Mouse (Mus musculus): Measurements from ENCODE around the gene Gm11492. TPM values are rescaled to one million over a fixed set of nuclear protein-coding genes. Genes with fewer than 3 reads are reported as not detected.

The Gm11492 gene
- total RNA-seq (2014; rRNA removed) = not detected in 2 replicates
- polyA plus RNA-seq (2015; fragmentation: Nextera tagmentation; extraction: Ambion mirVana) = not detected in 2 replicates

DNA sequence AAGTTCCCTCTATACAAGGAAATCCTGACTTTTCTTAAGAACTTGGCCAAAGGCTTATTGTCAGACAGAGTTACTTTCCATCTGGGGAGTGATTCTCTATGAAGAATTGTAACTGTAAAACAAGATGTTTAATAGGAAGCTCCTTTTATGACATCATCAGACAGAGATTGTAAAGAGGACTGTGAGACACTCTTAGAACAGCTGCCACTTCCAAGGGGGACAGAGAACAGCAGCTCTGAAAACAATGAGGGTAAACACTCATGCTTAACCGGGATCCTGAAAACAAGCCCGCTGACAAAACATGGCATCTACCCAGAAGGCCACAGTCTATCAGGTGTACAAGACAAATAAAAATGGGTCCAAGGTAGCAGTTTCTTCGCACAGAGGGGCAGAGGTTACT lies at the start of gene Gm11492:
Gene Gm11492 (plus strand): TSS at position 153 of the 400 bp plus-strand sequence.
- Histone ChIP-seq H3K36me3 (ENCODE audit: insufficient read depth, low read length) (no peaks in the 10 kb centered on the region), H3K4me2 (ENCODE audit: low read depth, low read length) (no peak within 1 kb of the TSS), H3K4me3 (ENCODE audit: low read length) (no peak within 1 kb of the TSS), H3K27me3 (ENCODE audit: insufficient read depth, low read length) (no peaks in the 10 kb centered on the region), H3K4me1 (ENCODE audit: insufficient read depth, low read length) (no peaks in the 10 kb centered on the region), H3K9ac (replicated peaks; ENCODE audit: low read length) (no peak within 1 kb of the TSS), H3K27ac (no peak within 1 kb of the TSS), H3K9me3 (ENCODE audit: low read length) (no peaks in the 10 kb centered on the region)
- WGBS = 74% methylated on average over 3 of the region's 3 CpGs
- DNase-seq (ENCODE audit: low spot score) = no peak
- no peak for ATAC-seq
- TF ChIP-seq CTCF (IDR thresholded peaks at IDR 0.05; ENCODE audit: low read depth) = no peak

DNA sequence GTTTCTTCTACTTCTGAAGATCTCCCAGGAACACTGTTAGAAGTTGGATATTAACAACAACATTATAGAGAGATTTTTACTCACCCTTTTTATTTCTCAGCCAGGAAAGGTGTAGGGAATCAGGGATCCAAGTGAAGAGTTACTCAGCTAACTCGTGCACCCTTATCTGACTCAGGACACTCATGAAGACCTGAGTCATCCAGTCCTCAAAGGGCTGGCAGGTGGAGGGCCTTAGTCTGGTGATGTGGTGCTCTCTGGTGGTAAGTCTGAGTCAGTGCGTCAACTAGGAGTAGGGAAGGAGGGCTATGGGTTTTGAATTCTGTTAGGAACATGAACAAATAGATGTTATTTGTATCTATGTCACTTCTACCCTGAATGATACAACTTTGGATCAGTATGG lies 47.2 kb upstream of the Gm11492 start:
- Histone ChIP-seq H3K36me3 (ENCODE audit: insufficient read depth, low read length) (no peaks in the 10 kb centered on the region), H3K9me3 (ENCODE audit: low read length) (no peaks in the 10 kb centered on the region), H3K4me3 (ENCODE audit: low read length) (no peak overlapping the region), H3K4me2 (ENCODE audit: low read depth, low read length) (no peak overlapping the region), H3K4me1 (ENCODE audit: insufficient read depth, low read length) (no peaks in the 10 kb centered on the region), H3K27ac (no peak overlapping the region), H3K9ac (replicated peaks; ENCODE audit: low read length) (no peak overlapping the region), H3K27me3 (ENCODE audit: insufficient read depth, low read length) (no peaks in the 10 kb centered on the region)
- WGBS = 8% methylated on average over 2 of the region's 2 CpGs
- no peak for ATAC-seq
- DNase-seq (ENCODE audit: low spot score) = peak; percentile 51
- TF ChIP-seq CTCF (IDR thresholded peaks at IDR 0.05; ENCODE audit: low read depth) = peak; percentile 79

GRCm38 (mm10) chr11:87523466-87523865 lies 43.0 kb upstream of the Gm11492 start:
- Histone ChIP-seq H3K36me3 (ENCODE audit: insufficient read depth, low read length) (no peaks in the 10 kb centered on the region), H3K27me3 (ENCODE audit: insufficient read depth, low read length) (no peaks in the 10 kb centered on the region), H3K4me3 (ENCODE audit: low read length) (no peak overlapping the region), H3K4me2 (ENCODE audit: low read depth, low read length) (no peak overlapping the region), H3K9me3 (ENCODE audit: low read length) (no peaks in the 10 kb centered on the region), H3K9ac (replicated peaks; ENCODE audit: low read length) (no peak overlapping the region), H3K27ac (no peak overlapping the region), H3K4me1 (ENCODE audit: insufficient read depth, low read length) (no peaks in the 10 kb centered on the region)
- 78% methylated on average over 5 of the region's 5 CpGs for WGBS
- DNase-seq (ENCODE audit: low spot score) (no peak), ATAC-seq (no peak)
- no peak for TF ChIP-seq CTCF (IDR thresholded peaks at IDR 0.05; ENCODE audit: low read depth)

DNA sequence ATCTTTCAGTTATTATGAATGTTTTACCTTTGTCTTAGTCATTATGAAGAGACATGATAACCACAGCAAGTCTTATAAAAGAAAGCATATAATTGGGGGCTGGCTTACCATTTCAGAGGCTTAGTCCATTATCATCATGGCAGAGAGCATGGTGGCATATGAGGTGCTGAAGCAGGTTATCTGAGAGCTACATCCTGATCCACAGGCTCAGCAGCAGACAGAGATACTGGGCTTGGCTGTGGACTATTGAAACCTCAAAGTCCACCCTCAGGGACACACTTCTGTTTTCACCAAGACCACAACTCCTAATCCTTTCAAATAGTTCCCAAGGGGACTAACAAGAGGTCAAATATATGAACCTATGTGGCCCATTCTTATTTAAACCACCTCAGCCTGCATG lies 42.5 kb upstream of the Gm11492 start:
- H3K36me3 ChIP-seq (ENCODE audit: insufficient read depth, low read length) = no peaks in the 10 kb centered on the region
- no peak for TF ChIP-seq CTCF (IDR thresholded peaks at IDR 0.05; ENCODE audit: low read depth)
- H3K4me1 ChIP-seq (ENCODE audit: insufficient read depth, low read length) = no peaks in the 10 kb centered on the region
- H3K4me3 ChIP-seq (ENCODE audit: low read length) = no peak overlapping the region
- no peaks in the 10 kb centered on the region for H3K9me3 ChIP-seq (ENCODE audit: low read length)
- no peak overlapping the region for H3K4me2 ChIP-seq (ENCODE audit: low read depth, low read length)
- ATAC-seq (no peak), DNase-seq (ENCODE audit: low spot score) (no peak)
- no peak overlapping the region for H3K9ac ChIP-seq (replicated peaks; ENCODE audit: low read length)
- no peak overlapping the region for H3K27ac ChIP-seq
- no peaks in the 10 kb centered on the region for H3K27me3 ChIP-seq (ENCODE audit: insufficient read depth, low read length)

GRCm38 (mm10) chr11:87524780-87525179 lies 41.7 kb upstream of the Gm11492 start:
- Histone ChIP-seq H3K36me3 (ENCODE audit: insufficient read depth, low read length) (no peaks in the 10 kb centered on the region), H3K27ac (no peak overlapping the region), H3K9ac (replicated peaks; ENCODE audit: low read length) (no peak overlapping the region), H3K4me1 (ENCODE audit: insufficient read depth, low read length) (no peaks in the 10 kb centered on the region), H3K4me2 (ENCODE audit: low read depth, low read length) (no peak overlapping the region), H3K4me3 (ENCODE audit: low read length) (no peak overlapping the region), H3K27me3 (ENCODE audit: insufficient read depth, low read length) (no peaks in the 10 kb centered on the region), H3K9me3 (ENCODE audit: low read length) (no peaks in the 10 kb centered on the region)
- DNase-seq (ENCODE audit: low spot score) (no peak), ATAC-seq (no peak)
- TF ChIP-seq CTCF (IDR thresholded peaks at IDR 0.05; ENCODE audit: low read depth) = no peak

GRCm38 (mm10) chr11:87527364-87527763 lies 39.1 kb upstream of the Gm11492 start:
- H3K27me3 ChIP-seq (ENCODE audit: insufficient read depth, low read length) = no peaks in the 10 kb centered on the region
- no peak for ATAC-seq
- no peaks in the 10 kb centered on the region for H3K36me3 ChIP-seq (ENCODE audit: insufficient read depth, low read length)
- WGBS = 82% methylated on average over 3 of the region's 3 CpGs
- H3K4me2 ChIP-seq (ENCODE audit: low read depth, low read length) = no peak overlapping the region
- H3K4me1 ChIP-seq (ENCODE audit: insufficient read depth, low read length) = no peaks in the 10 kb centered on the region
- no peak overlapping the region for H3K4me3 ChIP-seq (ENCODE audit: low read length)
- no peaks in the 10 kb centered on the region for H3K9me3 ChIP-seq (ENCODE audit: low read length)
- no peak for TF ChIP-seq CTCF (IDR thresholded peaks at IDR 0.05; ENCODE audit: low read depth)
- H3K27ac ChIP-seq = no peak overlapping the region
- no peak for DNase-seq (ENCODE audit: low spot score)
- H3K9ac ChIP-seq (replicated peaks; ENCODE audit: low read length) = no peak overlapping the region

DNA sequence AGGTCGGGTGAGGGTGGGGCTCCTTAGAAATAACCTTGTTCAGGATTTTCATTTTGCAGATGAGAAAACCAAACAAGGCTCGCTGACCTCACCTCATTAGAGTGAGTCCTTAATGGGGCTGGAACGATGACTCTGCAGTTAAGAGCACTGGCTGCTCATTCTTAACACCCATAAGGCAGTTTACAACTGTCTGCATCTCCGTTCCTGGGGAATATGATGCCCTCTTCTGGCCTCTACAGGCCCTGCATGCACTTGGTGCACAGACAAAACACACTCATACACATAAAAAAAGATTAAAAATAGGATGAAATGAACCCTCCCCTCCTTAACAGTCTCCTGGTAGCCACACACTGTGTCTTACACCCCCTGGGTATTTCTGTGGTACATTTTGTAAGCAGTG lies 38.5 kb upstream of the Gm11492 start:
- Histone ChIP-seq H3K4me2 (ENCODE audit: low read depth, low read length) (no peak overlapping the region), H3K9ac (replicated peaks; ENCODE audit: low read length) (no peak overlapping the region), H3K9me3 (ENCODE audit: low read length) (no peaks in the 10 kb centered on the region), H3K36me3 (ENCODE audit: insufficient read depth, low read length) (no peaks in the 10 kb centered on the region), H3K27ac (no peak overlapping the region), H3K4me1 (ENCODE audit: insufficient read depth, low read length) (no peaks in the 10 kb centered on the region), H3K4me3 (ENCODE audit: low read length) (no peak overlapping the region), H3K27me3 (ENCODE audit: insufficient read depth, low read length) (no peaks in the 10 kb centered on the region)
- ATAC-seq (no peak), DNase-seq (ENCODE audit: low spot score) (no peak)
- WGBS = 62% methylated on average over 4 of the region's 4 CpGs
- 0 out of 2 replicates have a peak, but pooled peaks have one; percentile 38 for TF ChIP-seq CTCF (IDR thresholded peaks at IDR 0.05; ENCODE audit: low read depth)

Measured in hindbrain, postnatal 0 days (tissue).